Comparison of ENCODE assay signal across 16 mouse cellular contexts in genomic region chr13:41447209-41447608, GRCm38 (mm10).
"Had no signal": no experiment of that assay in that cellular context is flagged by ENCODE, and none has a peak within 500 bp of the region (broad histone marks: within the 10 kb centered on the region; RNA-seq: fewer than 3 reads in every experiment).

No protein-coding gene starts in this region.

- ATAC-seq: intestine, postnatal 0 days had no signal

- H3K9me3 ChIP-seq: liver, embryonic 15.5 days; midbrain, embryonic 12.5 days; neural tube, embryonic 12.5 days had no signal

- H3K4me2 ChIP-seq: liver, embryonic 11.5 days; liver, embryonic 15.5 days; lung, embryonic 14.5 days; midbrain, embryonic 12.5 days; neural tube, embryonic 12.5 days had no signal

- H3K4me1 ChIP-seq: liver, embryonic 15.5 days; megakaryocyte, embryonic 14.5 days had no signal

- H3K4me3 ChIP-seq: liver, embryonic 15.5 days; megakaryocyte, embryonic 14.5 days; midbrain, embryonic 12.5 days; myocyte; neural tube, embryonic 12.5 days had no signal

- DNase-seq: kidney, postnatal 14 days; lung, embryonic 14.5 days; lung, postnatal 14 days; retina, postnatal 1 day; right cerebral cortex, postnatal 4 days; spleen, adult 18-20 months; thymus, adult 18-20 months; thymus, postnatal 14 days had no signal

- H3K36me3 ChIP-seq: liver, embryonic 15.5 days; midbrain, embryonic 12.5 days; neural tube, embryonic 12.5 days had no signal

- H3K9ac ChIP-seq: liver, embryonic 15.5 days; lung, embryonic 14.5 days; midbrain, embryonic 12.5 days; neural tube, embryonic 12.5 days had no signal

- H3K27me3 ChIP-seq: liver, embryonic 15.5 days; midbrain, embryonic 12.5 days; neural tube, embryonic 12.5 days had no signal

- H3K27ac ChIP-seq: liver, embryonic 15.5 days; macrophage; midbrain, embryonic 12.5 days; neural tube, embryonic 12.5 days had no signal
